Mouse (Mus musculus): ENCODE data around the gene Gm28048.

The Gm28048 gene

GRCm38 (mm10) chr11:22793176-22793880 is 188.6 kb downstream of the Gm28048 start:
- DNase-seq, result peak; percentile 35

DNA sequence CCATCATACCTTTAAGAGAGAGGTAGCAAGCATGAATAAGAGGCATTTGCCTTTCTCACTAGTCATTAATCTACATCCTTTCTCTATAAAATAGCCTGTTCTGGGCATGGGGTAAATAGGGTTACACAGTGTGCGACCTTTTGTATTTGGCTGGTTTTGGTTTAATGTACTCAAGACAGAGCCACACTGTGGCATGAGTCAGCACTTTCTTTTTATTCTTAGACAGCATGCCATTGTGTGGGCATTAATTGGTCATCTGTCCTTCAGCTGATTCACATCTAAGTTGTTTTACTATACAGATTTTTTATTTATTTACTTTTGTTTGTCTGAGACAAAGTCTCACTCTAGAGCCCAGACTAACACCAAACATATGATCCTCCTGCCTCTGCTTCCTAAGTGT is 189.7 kb downstream of the Gm28048 start:
- no peak for DNase-seq

GRCm38 (mm10) chr11:22791726-22792125 is 190.2 kb downstream of the Gm28048 start:
- DNase-seq, result no peak

- no peak for DNase-seq
Measured at GRCm38 (mm10) chr11:22787833-22788232, 194.1 kb downstream of the Gm28048 start.
